Mouse (Mus musculus): ENCODE measurements at regions not wholly inside any gene's neighbourhood (a gene's known extent, or its start where the extent isn't known, plus 50 kb on each side); places are given as distances from the start of the nearest gene placed in this dataset.

GRCm38 (mm10) chr4:54602513-54603205 is 342.2 kb upstream of the Zfp462 start:
- no peak for DNase-seq (ENCODE audit: low spot score)

- no peak for DNase-seq (ENCODE audit: low spot score)
Observed at GRCm38 (mm10) chr4:54610101-54610500, 334.7 kb upstream of the Zfp462 start.

- DNase-seq (ENCODE audit: low spot score), result peak; percentile 72
Observed at GRCm38 (mm10) chr4:54611990-54612980, 332.6 kb upstream of the Zfp462 start.

GRCm38 (mm10) chr4:54613076-54613475 is 331.8 kb upstream of the Zfp462 start:
- DNase-seq (ENCODE audit: low spot score), result peak; percentile 62

- DNase-seq (ENCODE audit: low spot score), result peak; percentile 31
Observed at GRCm38 (mm10) chr4:54613611-54614010, 331.2 kb upstream of the Zfp462 start.

GRCm38 (mm10) chr4:54615886-54616285 is 329.0 kb upstream of the Zfp462 start:
- no peak for DNase-seq (ENCODE audit: low spot score)

- DNase-seq (ENCODE audit: low spot score), result no peak
Observed at GRCm38 (mm10) chr4:54624024-54624873, 320.6 kb upstream of the Zfp462 start.

- DNase-seq (ENCODE audit: low spot score), result no peak
Observed at GRCm38 (mm10) chr4:54636986-54637641, 307.7 kb upstream of the Zfp462 start.

- DNase-seq (ENCODE audit: low spot score), result no peak
Observed at GRCm38 (mm10) chr4:54646033-54646432, 298.8 kb upstream of the Zfp462 start.

- DNase-seq (ENCODE audit: low spot score), result no peak
Observed at GRCm38 (mm10) chr4:54646459-54646858, 298.4 kb upstream of the Zfp462 start.

GRCm38 (mm10) chr4:54648254-54648653 is 296.6 kb upstream of the Zfp462 start:
- DNase-seq (ENCODE audit: low spot score), result no peak

- DNase-seq (ENCODE audit: low spot score), result no peak
Observed at GRCm38 (mm10) chr4:54651646-54652110, 293.2 kb upstream of the Zfp462 start.

GRCm38 (mm10) chr4:54652111-54653021 is 292.5 kb upstream of the Zfp462 start:
- peak; percentile 86 for DNase-seq (ENCODE audit: low spot score)

GRCm38 (mm10) chr4:54653097-54653776 is 291.6 kb upstream of the Zfp462 start:
- peak; percentile 36 for DNase-seq (ENCODE audit: low spot score)

Data from embryo, embryonic 10.5 days (tissue).